Mouse (Mus musculus): Measurements from ENCODE around the gene Stat4. TPM values are rescaled to one million over a fixed set of nuclear protein-coding genes. Genes with fewer than 3 reads are reported as not detected.
A peak's percentile ranks its signal among the peaks of the same experiment; 100 is the strongest.

Gene Stat4
- total RNA-seq, 2 experiments from 2014 or later: 0.08 TPM; not detected in 1

GRCm38 (mm10) chr1:52087128-52087527 lies 100.2 kb downstream of the Stat4 start:
- DNase-seq: no peak
- intact Hi-C loops (cut with DNase I): no loop called here

GRCm38 (mm10) chr1:52088634-52089033 lies 101.7 kb downstream of the Stat4 start:
- H3K4me3 ChIP-seq: no peak overlapping the region

More at GRCm38 (mm10) chr1:52087128-52087527, 100.2 kb downstream of the Stat4 start:
- Histone ChIP-seq H3K27ac (no peak overlapping the region), H3K4me3 (no peak overlapping the region)
- TF ChIP-seq CTCF (IDR thresholded peaks at IDR 0.05): no peak

GRCm38 (mm10) chr1:52098618-52099232 lies 111.8 kb downstream of the Stat4 start:
- DNase-seq: peak; percentile 18
- intact Hi-C loops (cut with DNase I): loop anchor here (1.0 to 5.0 kb wide), 2 partner anchors 94 to 456 kb away; no protein-coding TSS in a partner anchor
- peak; percentile 77 for TF ChIP-seq CTCF (IDR thresholded peaks at IDR 0.05)
- Histone ChIP-seq H3K27ac (no peak overlapping the region), H3K4me3 (no peak overlapping the region)

More at GRCm38 (mm10) chr1:52088634-52089033, 101.7 kb downstream of the Stat4 start:
- H3K27ac ChIP-seq: no peak overlapping the region
- no peak for TF ChIP-seq CTCF (IDR thresholded peaks at IDR 0.05)
- DNase-seq: no peak
- intact Hi-C loops (cut with DNase I): no loop called here

GRCm38 (mm10) chr1:52100496-52100895 lies 113.5 kb downstream of the Stat4 start:
- peak; percentile 50 for TF ChIP-seq CTCF (IDR thresholded peaks at IDR 0.05)
- H3K27ac ChIP-seq: no peak overlapping the region
- intact Hi-C loops (cut with DNase I): no loop called here
- no peak overlapping the region for H3K4me3 ChIP-seq
- no peak for DNase-seq

GRCm38 (mm10) chr1:52102795-52103194 lies 115.8 kb downstream of the Stat4 start:
- intact Hi-C loops (cut with DNase I): no loop called here
- DNase-seq: no peak
- TF ChIP-seq CTCF (IDR thresholded peaks at IDR 0.05): no peak
- no peak overlapping the region for H3K4me3 ChIP-seq
- no peak overlapping the region for H3K27ac ChIP-seq

GRCm38 (mm10) chr1:52107206-52107605 lies 120.3 kb downstream of the Stat4 start:
- intact Hi-C loops (cut with DNase I): no loop called here
- Histone ChIP-seq H3K27ac (no peak overlapping the region), H3K4me3 (no peak overlapping the region)
- DNase-seq: no peak
- no peak for TF ChIP-seq CTCF (IDR thresholded peaks at IDR 0.05)

- H3K27ac ChIP-seq: no peak overlapping the region
- no peak for DNase-seq
- no peak for TF ChIP-seq CTCF (IDR thresholded peaks at IDR 0.05)
- intact Hi-C loops (cut with DNase I): no loop called here
- H3K4me3 ChIP-seq: no peak overlapping the region
Observed at GRCm38 (mm10) chr1:52111217-52111616, 124.3 kb downstream of the Stat4 start.

- Histone ChIP-seq H3K27ac (no peak overlapping the region), H3K4me3 (no peak overlapping the region)
- intact Hi-C loops (cut with DNase I): no loop called here
- TF ChIP-seq CTCF (IDR thresholded peaks at IDR 0.05): no peak
- DNase-seq: no peak
Observed at GRCm38 (mm10) chr1:52112301-52112700, 125.4 kb downstream of the Stat4 start.

GRCm38 (mm10) chr1:52113067-52113665 lies 126.2 kb downstream of the Stat4 start:
- Histone ChIP-seq H3K27ac (peak overlapping the region; percentile 96), H3K4me3 (peak overlapping the region; percentile 81)
- intact Hi-C loops (cut with DNase I): no loop called here
- no peak for TF ChIP-seq CTCF (IDR thresholded peaks at IDR 0.05)
- no peak for DNase-seq

- peak overlapping the region; percentile 96 for H3K27ac ChIP-seq
- H3K4me3 ChIP-seq: peak overlapping the region; percentile 81
- intact Hi-C loops (cut with DNase I): no loop called here
- no peak for TF ChIP-seq CTCF (IDR thresholded peaks at IDR 0.05)
- peak; percentile 99 for DNase-seq
Observed at GRCm38 (mm10) chr1:52113666-52114069, 126.7 kb downstream of the Stat4 start.

- intact Hi-C loops (cut with DNase I): loop anchor here (5.0 kb wide), 1 partner anchor 116 kb away; the partner anchor contains the start of gene Gls
- H3K27ac ChIP-seq: peak overlapping the region; percentile 63
- DNase-seq: no peak
- no peak for TF ChIP-seq CTCF (IDR thresholded peaks at IDR 0.05)
- H3K4me3 ChIP-seq: no peak overlapping the region
Observed at GRCm38 (mm10) chr1:52116441-52116840, 129.5 kb downstream of the Stat4 start.

- H3K27ac ChIP-seq: peak overlapping the region; percentile 63; the same call in 1 of the 2 replicates
- DNase-seq: no peak
- H3K4me3 ChIP-seq: no peak overlapping the region
- intact Hi-C loops (cut with DNase I): loop anchor here (5.0 kb wide), 1 partner anchor 115 kb away; the partner anchor contains the start of gene Gls
- TF ChIP-seq CTCF (IDR thresholded peaks at IDR 0.05): no peak
Observed at GRCm38 (mm10) chr1:52117777-52118176, 130.8 kb downstream of the Stat4 start.

- DNase-seq: peak; percentile 91
- peak within 1 kb of the TSS; percentile 95 for H3K27ac ChIP-seq
- intact Hi-C loops (cut with DNase I): loop anchor here (5.0 kb wide), 1 partner anchor 113 kb away; the partner anchor contains the start of gene Gls
Observed at GRCm38 (mm10) chr1:52118860-52119591, 132.1 kb downstream of the Stat4 start, which contains the start of gene Stat1. Gene Stat1, plus strand, starts transcription at chr1:52119440.

More at GRCm38 (mm10) chr1:52118860-52119591, 132.1 kb downstream of the Stat4 start, which contains the start of gene Stat1:
- H3K4me3 ChIP-seq: peak within 1 kb of the TSS; percentile 93
- peak; percentile 36; the same call in 1 of the 2 replicates for TF ChIP-seq CTCF (IDR thresholded peaks at IDR 0.05)
